Mouse (Mus musculus) cerebellum, postnatal 10 days (tissue): ENCODE results near the gene Ifnk.

Experiments used
- DNase-seq, 2 experiments: peaks; one replicate each; pipeline ENCODE4 v3.0.0; 2021; ENCODE audit warnings: mixed read lengths in 2 of 2

Ifnk gene

DNA sequence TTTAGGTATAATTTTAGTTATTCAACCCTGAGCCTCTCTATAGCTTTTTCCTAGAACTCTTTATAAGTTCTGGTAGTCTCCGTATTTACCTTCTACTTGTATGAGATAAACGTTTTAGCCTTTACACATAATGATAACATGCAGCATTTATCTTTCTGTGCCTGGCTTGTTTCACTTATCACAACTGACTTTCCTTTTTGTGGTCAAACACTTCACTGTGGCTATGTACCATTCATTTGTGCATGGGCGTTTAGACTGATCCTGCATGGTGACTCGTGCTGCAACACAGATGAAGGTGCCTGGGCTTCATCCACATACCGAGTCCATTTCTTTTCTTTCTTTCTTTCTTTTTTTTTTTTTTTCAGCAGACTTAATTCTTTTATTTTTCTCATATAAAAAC is 49.8 kb downstream of the Ifnk start:
- DNase-seq: no peak
